Mouse (Mus musculus): ENCODE data around the gene Pak4. TPM values are rescaled to one million over a fixed set of nuclear protein-coding genes. Genes with fewer than 3 reads are reported as not detected.

Pak4 gene
- total and polyA plus RNA-seq, 3 experiments = 9.3 to 26.6 TPM; not detected in 1

GRCm38 (mm10) chr7:28561967-28562366, 36.0 kb downstream of the Pak4 start:
- DNase-seq (ENCODE audit: low read depth, low spot score) = no peak
- no peaks in the 10 kb centered on the region for H3K79me2 ChIP-seq (ENCODE audit: control insufficient read depth, insufficient read depth, low read length, poor library complexity)
- H3K4me1 ChIP-seq (ENCODE audit: control insufficient read depth in 1 of 2, insufficient read depth in 2 of 2, low read length in 2 of 2) = no peaks in the 10 kb centered on the region
- no peak overlapping the region for H3K27ac ChIP-seq (ENCODE audit: control insufficient read depth, low read depth, low read length)
- H3K9me3 ChIP-seq (replicated peaks; ENCODE audit: insufficient read depth, low read length) = no peaks in the 10 kb centered on the region
- TF ChIP-seq USF1 (IDR thresholded peaks at IDR 0.05; ENCODE audit: low read depth, low read length) (no peak), TBP (IDR thresholded peaks at IDR 0.05; ENCODE audit: low read depth, low read length) (no peak), ZNF384 (IDR thresholded peaks at IDR 0.05; ENCODE audit: low read depth, low read length) (no peak), HCFC1 (IDR thresholded peaks at IDR 0.05; ENCODE audit: low read depth, low read length) (no peak), MYB (IDR thresholded peaks at IDR 0.05; ENCODE audit: low read depth, low read length) (no peak), MAX (IDR thresholded peaks at IDR 0.05; ENCODE audit: low read length) (no peak), GABPA (IDR thresholded peaks at IDR 0.05; ENCODE audit: low read depth, low read length) (no peak), MAFK (IDR thresholded peaks at IDR 0.05; ENCODE audit: borderline replicate concordance, low read depth, low read length) (no peak), E2F4 (IDR thresholded peaks at IDR 0.05; ENCODE audit: borderline replicate concordance, low read depth, low read length) (no peak)
- no peaks in the 10 kb centered on the region for H3K27me3 ChIP-seq (ENCODE audit: control insufficient read depth in 1 of 2, insufficient read depth in 2 of 2, low read length in 2 of 2)
- no peak overlapping the region for H3K9ac ChIP-seq (ENCODE audit: control insufficient read depth, low read depth, low read length, poor library complexity, severe bottlenecking)
- no peaks in the 10 kb centered on the region; a peak in 1 of 4 replicates for H3K36me3 ChIP-seq (ENCODE audit: control insufficient read depth in 1 of 2, insufficient read depth in 2 of 2, low read length in 2 of 2)
- H3K4me3 ChIP-seq (ENCODE audit: control insufficient read depth in 1 of 2, insufficient read depth in 1 of 2, low read depth in 2 of 2, low read length in 2 of 2) = no peak overlapping the region

- Histone ChIP-seq H3K79me2 (ENCODE audit: control insufficient read depth, insufficient read depth, low read length, poor library complexity) (no peaks in the 10 kb centered on the region), H3K4me3 (ENCODE audit: control insufficient read depth in 1 of 2, insufficient read depth in 1 of 2, low read depth in 2 of 2, low read length in 2 of 2) (no peak overlapping the region), H3K4me1 (ENCODE audit: control insufficient read depth in 1 of 2, insufficient read depth in 2 of 2, low read length in 2 of 2) (no peaks in the 10 kb centered on the region), H3K27ac (ENCODE audit: control insufficient read depth, low read depth, low read length) (no peak overlapping the region), H3K36me3 (ENCODE audit: control insufficient read depth in 1 of 2, insufficient read depth in 2 of 2, low read length in 2 of 2) (no peaks in the 10 kb centered on the region), H3K9ac (ENCODE audit: control insufficient read depth, low read depth, low read length, poor library complexity, severe bottlenecking) (no peak overlapping the region), H3K27me3 (ENCODE audit: control insufficient read depth in 1 of 2, insufficient read depth in 2 of 2, low read length in 2 of 2) (no peaks in the 10 kb centered on the region), H3K9me3 (replicated peaks; ENCODE audit: insufficient read depth, low read length) (no peaks in the 10 kb centered on the region)
- TF ChIP-seq ELF1 (IDR thresholded peaks at IDR 0.05; ENCODE audit: low read depth, low read length) (no peak), JUND (IDR thresholded peaks at IDR 0.05; ENCODE audit: low read depth, low read length) (no peak), CHD1 (IDR thresholded peaks at IDR 0.05; ENCODE audit: low read depth, low read length) (no peak), CHD2 (IDR thresholded peaks at IDR 0.05; ENCODE audit: low read length) (no peak), USF2 (IDR thresholded peaks at IDR 0.05; ENCODE audit: borderline replicate concordance in 1 of 2, insufficient read depth in 1 of 2, low read depth in 1 of 2, low read length in 2 of 2) (no peak)
- DNase-seq (ENCODE audit: low read depth, low spot score) = no peak
Observed at GRCm38 (mm10) chr7:28560856-28561255, 37.1 kb downstream of the Pak4 start.

GRCm38 (mm10) chr7:28558486-28558885, 39.5 kb downstream of the Pak4 start:
- no peaks in the 10 kb centered on the region for H3K4me1 ChIP-seq (ENCODE audit: control insufficient read depth in 1 of 2, insufficient read depth in 2 of 2, low read length in 2 of 2)
- H3K27me3 ChIP-seq (ENCODE audit: control insufficient read depth in 1 of 2, insufficient read depth in 2 of 2, low read length in 2 of 2) = no peaks in the 10 kb centered on the region
- no peaks in the 10 kb centered on the region for H3K79me2 ChIP-seq (ENCODE audit: control insufficient read depth, insufficient read depth, low read length, poor library complexity)
- H3K27ac ChIP-seq (ENCODE audit: control insufficient read depth, low read depth, low read length) = no peak overlapping the region
- H3K36me3 ChIP-seq (ENCODE audit: control insufficient read depth in 1 of 2, insufficient read depth in 2 of 2, low read length in 2 of 2) = no peaks in the 10 kb centered on the region
- no peaks in the 10 kb centered on the region for H3K9me3 ChIP-seq (replicated peaks; ENCODE audit: insufficient read depth, low read length)
- DNase-seq (ENCODE audit: low read depth, low spot score) = no peak
- no peak overlapping the region for H3K9ac ChIP-seq (ENCODE audit: control insufficient read depth, low read depth, low read length, poor library complexity, severe bottlenecking)
- no peak for TF ChIP-seq GABPA (IDR thresholded peaks at IDR 0.05; ENCODE audit: low read depth, low read length)
- no peak for TF ChIP-seq EP300 (IDR thresholded peaks at IDR 0.05; ENCODE audit: low read depth in 1 of 2, low read length in 2 of 2)
- TF ChIP-seq TCF12 (IDR thresholded peaks at IDR 0.05; ENCODE audit: low read depth, low read length) = no peak
- TF ChIP-seq JUND (IDR thresholded peaks at IDR 0.05; ENCODE audit: low read depth, low read length) = no peak
- no peak for TF ChIP-seq GATA1 (IDR thresholded peaks at IDR 0.05; ENCODE audit: low read depth, low read length)
- no peak overlapping the region for H3K4me3 ChIP-seq (ENCODE audit: control insufficient read depth in 1 of 2, insufficient read depth in 1 of 2, low read depth in 2 of 2, low read length in 2 of 2)
